In the genomic region with DNA sequence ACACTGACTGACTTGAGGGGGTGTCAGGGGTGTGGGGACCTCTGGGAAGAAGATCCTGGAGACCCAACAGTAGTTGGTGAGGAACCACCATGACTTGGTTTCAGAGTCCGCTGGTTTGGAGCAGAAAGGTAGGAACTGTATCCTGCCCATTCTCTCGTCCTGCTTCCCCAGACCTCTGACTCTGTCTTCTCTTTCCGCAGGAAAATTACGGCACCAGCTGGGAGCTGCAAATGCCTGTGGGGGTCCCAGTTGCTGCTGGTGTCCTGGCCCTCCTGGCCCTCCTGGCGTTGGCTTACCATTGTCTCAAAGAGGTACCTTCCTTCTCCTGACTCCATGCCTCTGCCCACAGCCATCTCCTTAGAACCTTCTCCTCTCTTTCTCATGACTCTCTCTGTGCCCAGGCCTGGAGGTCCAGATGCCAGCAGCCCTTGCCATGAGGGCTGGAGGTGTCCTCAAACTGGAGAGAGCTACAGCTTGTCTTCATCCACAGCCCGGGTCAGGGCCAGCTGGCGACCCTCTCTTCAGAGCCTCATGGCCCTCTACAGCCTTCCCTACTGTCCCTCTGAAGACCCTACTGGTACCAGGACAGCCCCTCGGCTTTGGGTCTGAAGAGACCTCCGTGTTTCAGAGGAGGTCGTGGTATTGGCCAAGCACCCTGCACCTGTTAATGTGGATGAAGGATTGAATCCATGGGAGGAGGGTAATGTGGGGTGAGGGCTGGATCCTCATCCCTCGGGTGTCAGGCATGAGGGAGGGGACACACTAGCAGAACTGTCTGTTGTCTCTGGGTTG, we compare ENCODE assay signal across 2 mouse cellular contexts.
TF ChIP-seq lines count a peak whose summit lies in the region.

No protein-coding gene starts in this region.

TF ChIP-seq in C2C12, 6 proteins besides CTCF, POLR2A, EP300 and RAD21:
- TF ChIP-seq MYOD1 (IDR thresholded peaks at IDR 0.05; ENCODE audit: control insufficient read depth, insufficient read length, low read depth) = no peak

TF ChIP-seq in MEL, 35 proteins besides CTCF, POLR2A, EP300 and RAD21:
- no peak for TF ChIP-seq MAFK (IDR thresholded peaks at IDR 0.05; ENCODE audit: borderline replicate concordance, low read depth, low read length)
- TF ChIP-seq SMC3 (IDR thresholded peaks at IDR 0.05; ENCODE audit: low read depth, low read length) = no peak
- no peak for TF ChIP-seq MAX (IDR thresholded peaks at IDR 0.05; ENCODE audit: low read length)
- no peak for TF ChIP-seq MXI1 (IDR thresholded peaks at IDR 0.05; ENCODE audit: low read depth, low read length)
- TF ChIP-seq SIN3A (IDR thresholded peaks at IDR 0.05; ENCODE audit: low read length) = no peak
- no peak for TF ChIP-seq ZC3H11A (IDR thresholded peaks at IDR 0.05; ENCODE audit: low read depth, low read length)
- TF ChIP-seq MYB (IDR thresholded peaks at IDR 0.05; ENCODE audit: low read depth, low read length) = no peak
- TF ChIP-seq HCFC1 (IDR thresholded peaks at IDR 0.05; ENCODE audit: low read depth, low read length) = no peak
- TF ChIP-seq JUND (IDR thresholded peaks at IDR 0.05; ENCODE audit: low read depth, low read length) = no peak
- no peak for TF ChIP-seq NELFE (IDR thresholded peaks at IDR 0.05; ENCODE audit: low read depth, low read length)
- TF ChIP-seq NRF1 (IDR thresholded peaks at IDR 0.05; ENCODE audit: insufficient read depth, low read depth, low read length, poor library complexity, severe bottlenecking) = no peak
- no peak for TF ChIP-seq TAL1 (IDR thresholded peaks at IDR 0.05; ENCODE audit: low read length)
- no peak for TF ChIP-seq POLR2AphosphoS5 (IDR thresholded peaks at IDR 0.05; ENCODE audit: borderline replicate concordance, low read depth, low read length)
- TF ChIP-seq MEF2A (IDR thresholded peaks at IDR 0.05; ENCODE audit: extremely low read depth, insufficient replicate concordance, low read depth, low read length, poor library complexity, severe bottlenecking) = no peak
- no peak for TF ChIP-seq ZNF384 (IDR thresholded peaks at IDR 0.05; ENCODE audit: low read depth, low read length)
- TF ChIP-seq GATA1 (IDR thresholded peaks at IDR 0.05; ENCODE audit: low read depth, low read length) = no peak
- TF ChIP-seq KAT2A (conservative IDR thresholded peaks at IDR 0.05; ENCODE audit: low read depth, low read length) = no peak
- TF ChIP-seq TCF12 (IDR thresholded peaks at IDR 0.05; ENCODE audit: low read depth, low read length) = no peak
